Mouse (Mus musculus) layer of hippocampus, adult 18-20 months (tissue): ENCODE results near the gene Rnf220. TPM values are rescaled to one million over a fixed set of nuclear protein-coding genes. Genes with fewer than 3 reads are reported as not detected.

ENCODE experiments used
- DNase-seq, 2 experiments: peaks; one replicate each; pipeline ENCODE4 v3.0.0; 2022; ENCODE audit warnings: low spot score in 2 of 2
- total RNA-seq, 2 experiments: library from RNA; stranded (reverse); gene quantifications; 2 replicates each; pipeline ENCODE4 v1.2.3; 2021

Gene Rnf220
- total RNA-seq, 2 experiments from 2014 or later = 188 to 194 TPM

- no peak for DNase-seq
Measured at GRCm38 (mm10) chr4:117445516-117446207, 51.2 kb downstream of the Rnf220 start.

GRCm38 (mm10) chr4:117438919-117439318 is 57.9 kb downstream of the Rnf220 start:
- no peak for DNase-seq

GRCm38 (mm10) chr4:117438064-117438463 is 58.8 kb downstream of the Rnf220 start:
- no peak for DNase-seq

GRCm38 (mm10) chr4:117436995-117437660 is 59.7 kb downstream of the Rnf220 start:
- no peak for DNase-seq

- no peak for DNase-seq
Measured at GRCm38 (mm10) chr4:117434336-117434735, 62.5 kb downstream of the Rnf220 start.

- DNase-seq = no peak
Measured at GRCm38 (mm10) chr4:117429604-117430003, 67.2 kb downstream of the Rnf220 start.

- no peak for DNase-seq
Measured at GRCm38 (mm10) chr4:117427540-117427939, 69.3 kb downstream of the Rnf220 start.

- DNase-seq = no peak
Measured at GRCm38 (mm10) chr4:117421077-117421476, 75.8 kb downstream of the Rnf220 start.

- DNase-seq = no peak
Measured at GRCm38 (mm10) chr4:117416827-117417226, 80.0 kb downstream of the Rnf220 start.

- no peak for DNase-seq
Measured at GRCm38 (mm10) chr4:117410049-117410410, 86.8 kb downstream of the Rnf220 start.

- DNase-seq = peak; percentile 27 to 57
Measured at GRCm38 (mm10) chr4:117409144-117410048, 87.5 kb downstream of the Rnf220 start.

- no peak for DNase-seq
Measured at GRCm38 (mm10) chr4:117407945-117408344, 88.9 kb downstream of the Rnf220 start.

GRCm38 (mm10) chr4:117405999-117406398 is 90.9 kb downstream of the Rnf220 start:
- DNase-seq = no peak

GRCm38 (mm10) chr4:117405211-117405610 is 91.6 kb downstream of the Rnf220 start:
- no peak for DNase-seq

- DNase-seq = no peak
Measured at GRCm38 (mm10) chr4:117403411-117403810, 93.4 kb downstream of the Rnf220 start.

- peak in 1 of 2 experiments; percentile 40 for DNase-seq
Measured at GRCm38 (mm10) chr4:117397128-117397527, 99.7 kb downstream of the Rnf220 start.

- DNase-seq = no peak
Measured at GRCm38 (mm10) chr4:117393027-117393426, 103.8 kb downstream of the Rnf220 start.

GRCm38 (mm10) chr4:117392391-117392790 is 104.5 kb downstream of the Rnf220 start:
- no peak for DNase-seq

- DNase-seq = no peak
Measured at GRCm38 (mm10) chr4:117391966-117392365, 104.9 kb downstream of the Rnf220 start.

GRCm38 (mm10) chr4:117390850-117391795 is 105.7 kb downstream of the Rnf220 start:
- DNase-seq = no peak
